Mouse (Mus musculus): ENCODE data around the gene Tcf7l1.

Gene Tcf7l1

DNA sequence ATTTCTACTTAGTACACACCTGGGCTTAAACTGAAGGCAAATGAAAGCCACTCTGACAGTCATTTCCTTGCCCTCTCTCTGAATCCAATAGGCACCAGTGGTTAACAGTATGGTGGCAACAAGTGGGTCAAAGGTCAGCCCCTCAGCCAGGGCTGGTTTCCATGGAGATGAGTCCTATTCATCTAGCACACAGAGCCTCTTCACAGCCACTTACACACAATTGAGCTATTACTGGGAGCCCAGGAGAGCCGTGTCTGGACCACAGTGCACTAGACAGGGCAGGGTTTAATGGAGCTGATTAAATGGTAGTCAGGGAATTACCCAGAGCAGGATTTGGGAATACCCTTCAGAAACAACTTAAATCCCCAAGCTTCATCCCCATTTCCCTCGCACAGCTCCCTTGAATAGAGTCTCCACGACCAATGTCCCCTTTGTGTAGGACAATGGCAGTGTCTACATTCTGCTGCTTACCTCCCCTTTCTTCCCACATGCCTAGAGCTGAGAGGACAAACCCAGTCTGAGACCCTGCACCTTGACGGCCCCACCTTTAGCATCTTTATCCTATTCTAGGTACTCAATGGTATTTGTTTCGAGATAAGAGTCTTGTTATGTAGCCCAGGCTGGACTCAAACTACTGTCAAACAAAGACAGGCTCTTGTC is 89.5 kb downstream of the Tcf7l1 start:
- DNase-seq (ENCODE audit: low spot score in 2 of 2), result no peak

DNA sequence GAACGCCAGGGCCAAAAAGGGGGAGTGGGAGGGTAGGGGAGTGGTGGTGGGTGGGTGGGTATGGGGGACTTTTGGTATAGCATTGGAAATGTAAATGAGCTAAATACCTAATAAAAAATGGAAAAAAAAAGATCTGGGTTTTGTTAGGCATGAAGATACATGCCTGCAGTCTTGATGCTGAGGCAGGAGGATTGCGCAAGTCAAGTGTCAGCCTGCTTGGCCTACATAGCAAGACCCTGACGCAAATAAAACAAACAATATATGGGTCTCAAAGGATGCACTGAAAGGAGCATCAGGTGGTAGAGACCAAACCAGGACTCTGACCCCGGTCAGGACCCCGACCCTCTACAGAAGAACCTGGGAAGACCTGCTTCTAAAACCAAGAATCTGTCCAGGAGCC is 90.5 kb downstream of the Tcf7l1 start:
- no peak for DNase-seq (ENCODE audit: low spot score in 2 of 2)

- DNase-seq (ENCODE audit: low spot score in 2 of 2), result no peak
Measured at GRCm38 (mm10) chr6:72696601-72697335, 92.3 kb downstream of the Tcf7l1 start.

GRCm38 (mm10) chr6:72694791-72695204 is 94.3 kb downstream of the Tcf7l1 start:
- peak; percentile 15 to 33 for DNase-seq (ENCODE audit: low spot score in 2 of 2)

- no peak for DNase-seq (ENCODE audit: low spot score in 2 of 2)
Measured at GRCm38 (mm10) chr6:72694047-72694790, 94.8 kb downstream of the Tcf7l1 start.

- no peak for DNase-seq (ENCODE audit: low spot score in 2 of 2)
Measured at GRCm38 (mm10) chr6:72692469-72692868, 96.6 kb downstream of the Tcf7l1 start.

- no peak for DNase-seq (ENCODE audit: low spot score in 2 of 2)
Measured at GRCm38 (mm10) chr6:72691549-72691948, 97.5 kb downstream of the Tcf7l1 start.

GRCm38 (mm10) chr6:72690595-72690994 is 98.5 kb downstream of the Tcf7l1 start:
- no peak for DNase-seq (ENCODE audit: low spot score in 2 of 2)

- DNase-seq (ENCODE audit: low spot score in 2 of 2), result no peak
Measured at GRCm38 (mm10) chr6:72690001-72690400, 99.1 kb downstream of the Tcf7l1 start.

GRCm38 (mm10) chr6:72689046-72689445 is 100.0 kb downstream of the Tcf7l1 start:
- DNase-seq (ENCODE audit: low spot score in 2 of 2), result no peak

- peak; percentile 35 to 38 for DNase-seq (ENCODE audit: low spot score in 2 of 2)
Measured at GRCm38 (mm10) chr6:72685165-72685564, 103.9 kb downstream of the Tcf7l1 start.

- no peak for DNase-seq (ENCODE audit: low spot score in 2 of 2)
Measured at GRCm38 (mm10) chr6:72684260-72684805, 104.7 kb downstream of the Tcf7l1 start.

DNA sequence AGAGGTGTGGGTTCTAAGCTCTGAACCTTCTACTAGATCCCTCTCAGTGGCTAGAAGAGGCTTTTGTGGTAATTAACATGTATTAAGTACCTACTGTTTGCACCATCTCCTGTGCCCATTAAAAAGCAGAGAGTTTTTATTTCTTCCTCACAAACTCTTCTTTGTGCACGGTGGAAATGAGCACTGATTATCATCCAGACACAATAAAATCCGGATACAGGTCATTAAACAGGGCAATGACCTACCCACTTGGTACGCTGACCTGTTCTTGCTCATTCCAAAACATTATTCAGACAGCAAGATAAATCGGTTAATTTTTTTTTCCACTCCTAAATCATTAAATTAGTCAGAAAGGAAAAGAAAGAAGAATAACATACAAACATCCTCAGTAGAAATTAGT is 106.8 kb downstream of the Tcf7l1 start:
- no peak for DNase-seq (ENCODE audit: low spot score in 2 of 2)

DNA sequence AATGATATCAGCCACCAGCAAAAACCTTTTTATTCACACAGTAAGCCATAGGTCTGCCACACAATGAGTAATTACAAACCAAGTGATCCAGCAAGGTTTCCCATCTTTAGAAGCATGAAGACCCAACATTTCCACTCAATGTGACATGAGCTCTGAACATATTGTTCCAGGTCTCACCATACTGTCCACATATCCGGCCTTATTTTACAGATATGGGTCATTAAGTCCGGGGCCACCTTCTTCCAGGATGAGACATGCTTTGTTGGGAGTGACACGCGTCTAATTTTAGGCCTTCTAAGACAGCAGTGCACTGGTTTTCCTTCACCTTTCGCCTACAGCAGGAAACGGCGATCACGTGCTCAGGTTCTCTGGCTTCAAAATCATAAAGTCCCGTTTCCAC is 108.1 kb downstream of the Tcf7l1 start:
- no peak for DNase-seq (ENCODE audit: low spot score in 2 of 2)

DNA sequence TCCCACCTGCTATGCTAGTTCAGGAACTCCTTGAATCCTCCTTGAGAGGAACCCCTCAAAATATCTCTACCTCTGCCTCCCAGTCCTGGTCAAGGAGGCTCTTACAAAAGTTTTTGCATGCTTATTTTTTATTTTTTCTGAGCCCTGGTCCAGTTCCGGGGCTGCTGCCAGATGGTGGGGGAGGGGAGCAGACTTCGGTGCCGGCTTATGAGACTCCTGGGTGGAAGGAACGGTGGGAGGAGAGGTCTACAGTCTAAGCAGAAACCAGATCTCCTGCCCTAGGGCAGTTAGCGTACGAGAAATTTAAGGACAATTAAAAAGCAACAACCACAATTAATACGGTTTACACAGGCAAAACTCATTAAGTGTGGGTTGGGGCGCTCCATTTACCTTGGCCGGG is 110.4 kb downstream of the Tcf7l1 start:
- no peak for DNase-seq (ENCODE audit: low spot score in 2 of 2)

GRCm38 (mm10) chr6:72677510-72678220 is 111.4 kb downstream of the Tcf7l1 start:
- no peak for DNase-seq (ENCODE audit: low spot score in 2 of 2)

DNA sequence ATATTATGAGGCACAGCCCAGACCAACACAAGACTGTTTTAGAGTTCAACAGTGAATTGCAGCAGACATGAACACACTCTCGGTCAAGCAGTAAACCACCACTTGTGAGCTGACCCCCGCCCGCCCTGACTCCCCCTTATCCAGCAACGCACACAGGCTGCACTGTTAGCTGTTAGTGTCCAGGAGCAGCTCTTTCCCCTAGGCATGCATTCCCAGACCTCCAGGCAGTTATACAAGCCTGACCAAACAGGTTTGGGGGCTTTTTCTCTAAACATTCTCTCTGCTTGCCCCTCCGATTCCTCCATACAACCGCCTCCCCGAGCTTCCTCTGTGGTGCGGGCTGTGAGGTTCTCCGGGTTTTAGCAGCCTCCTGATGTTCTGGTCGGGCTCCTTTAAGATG is 112.0 kb downstream of the Tcf7l1 start:
- DNase-seq (ENCODE audit: low spot score in 2 of 2), result no peak

- no peak for DNase-seq (ENCODE audit: low spot score in 2 of 2)
Measured at GRCm38 (mm10) chr6:72676376-72676775, 112.7 kb downstream of the Tcf7l1 start.

- no peak for DNase-seq (ENCODE audit: low spot score in 2 of 2)
Measured at GRCm38 (mm10) chr6:72673751-72674150, 115.3 kb downstream of the Tcf7l1 start.

GRCm38 (mm10) chr6:72671129-72671528 is 117.9 kb downstream of the Tcf7l1 start:
- no peak for DNase-seq (ENCODE audit: low spot score in 2 of 2)

- DNase-seq (ENCODE audit: low spot score in 2 of 2), result peak; percentile 47 to 59
Measured at GRCm38 (mm10) chr6:72667021-72667420, 122.0 kb downstream of the Tcf7l1 start.

- DNase-seq (ENCODE audit: low spot score in 2 of 2), result no peak
Measured at GRCm38 (mm10) chr6:72664290-72664689, 124.8 kb downstream of the Tcf7l1 start.
